ENCODE assay signal across 12 mouse cellular contexts in the genomic region with DNA sequence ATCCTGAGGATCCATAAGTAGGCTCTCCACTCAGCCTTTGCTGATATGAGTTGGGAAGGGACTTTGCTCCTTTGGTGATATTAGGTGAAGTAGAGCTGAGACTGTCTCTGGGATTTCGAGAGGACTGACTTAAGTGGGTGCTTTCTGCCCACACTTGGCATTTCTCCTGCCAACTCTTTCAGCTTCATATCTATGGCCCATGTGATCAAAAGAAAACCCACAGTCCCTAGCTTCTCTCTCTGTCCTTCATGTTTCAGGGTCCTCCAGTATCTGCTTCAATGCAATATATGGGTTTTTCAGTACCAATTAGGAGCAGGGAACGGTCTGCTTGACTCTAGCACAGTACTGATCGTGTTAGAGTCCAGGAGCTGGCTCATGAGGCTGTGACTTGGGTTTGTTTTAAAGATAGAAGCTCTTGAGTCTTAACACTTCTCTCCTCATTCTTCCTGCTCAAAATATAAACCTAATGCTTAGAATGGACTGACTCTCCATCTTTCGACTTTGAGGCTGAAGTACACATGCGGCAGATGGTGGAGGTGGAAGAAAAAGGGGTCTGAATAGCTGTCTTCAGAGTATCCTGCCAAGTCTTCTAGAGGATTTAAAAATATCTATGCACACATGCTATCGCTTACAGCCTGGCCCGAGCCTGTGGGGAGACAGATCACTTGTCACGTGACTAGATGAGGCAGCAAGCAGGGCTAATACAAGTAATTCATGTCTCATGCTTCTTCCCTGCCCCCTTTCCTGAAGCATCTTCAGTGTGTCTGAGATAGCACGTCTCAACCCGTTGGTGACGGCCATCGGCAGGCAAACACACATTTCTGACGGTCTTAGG.
DNase-seq lines count a peak whose midpoint lies in the region; ATAC-seq lines count a peak whose summit lies in the region.
"Had no signal": no experiment of that assay in that cellular context is flagged by ENCODE, and none has a peak within 500 bp of the region (broad histone marks: within the 10 kb centered on the region; RNA-seq: fewer than 3 reads in every experiment).

No protein-coding gene starts in this region.

- H3K9me3 ChIP-seq in heart, embryonic 10.5 days = no peaks in the 10 kb centered on the region
- H3K9me3 ChIP-seq: hindbrain, embryonic 15.5 days; stomach, embryonic 15.5 days had no signal

- peaks cover 16% of the 10 kb centered on the region; the same call in 1 of the 2 replicates for H3K4me1 ChIP-seq in heart, embryonic 10.5 days
- H3K4me1 ChIP-seq: hindbrain, embryonic 15.5 days; stomach, embryonic 15.5 days had no signal

- H3K27me3 ChIP-seq in heart, embryonic 10.5 days (ENCODE audit: insufficient read depth, poor library complexity, severe bottlenecking) = no peaks in the 10 kb centered on the region
- H3K27me3 ChIP-seq: hindbrain, embryonic 15.5 days; stomach, embryonic 15.5 days had no signal

- H3K27ac ChIP-seq in heart, embryonic 10.5 days = no peak overlapping the region
- H3K27ac ChIP-seq: hindbrain, embryonic 15.5 days; stomach, embryonic 15.5 days had no signal

- no peaks in the 10 kb centered on the region for H3K36me3 ChIP-seq in heart, embryonic 10.5 days
- H3K36me3 ChIP-seq: hindbrain, embryonic 15.5 days; stomach, embryonic 15.5 days had no signal

- WGBS in heart, embryonic 10.5 days = 73% methylated on average over 13 of the region's 13 CpGs

- 0 out of 2 replicates have a peak, but pooled peaks have one; percentile 22 for ATAC-seq in common myeloid progenitor, adult 5-6 weeks (replicated peaks; ENCODE audit: low read depth, poor library complexity, severe bottlenecking)

- H3K4me3 ChIP-seq in heart, embryonic 10.5 days = no peak overlapping the region
- H3K4me3 ChIP-seq: hindbrain, embryonic 15.5 days; stomach, embryonic 15.5 days had no signal

- intact Hi-C loops in heart, postnatal 14 days (cut with DNase I) = no loop called here
- intact Hi-C loops in left cerebral cortex, postnatal 25 days (cut with DNase I) = no loop called here

- peak; percentile 60 for DNase-seq in heart, embryonic 10.5 days (ENCODE audit: low spot score)
- no peak for DNase-seq in heart, postnatal 14 days
- peak; percentile 13 for DNase-seq in 3134 (ENCODE audit: extremely low read depth, insufficient read length, low spot score)
- peak; percentile 36 to 84 for DNase-seq in left cerebral cortex, postnatal 25 days (ENCODE audit: low spot score in 2 of 2)
- DNase-seq in adrenal gland, adult 18-20 months (ENCODE audit: low spot score in 2 of 2) = no peak
- no peak for DNase-seq in thymus, postnatal 36 days
- DNase-seq in kidney, adult 8-10 months = no peak
- DNase-seq: gastrocnemius, postnatal 14 days; lung, postnatal 14 days had no signal

Comparison
In these comparisons a context has a peak if more than half of its experiments do, and no peak if none do; other contexts are left out.
1. DNase-seq: peak in heart, embryonic 10.5 days (single experiment), 3134 (single experiment) and left cerebral cortex, postnatal 25 days (2 of 2); none in heart, postnatal 14 days (0 of 2), adrenal gland, adult 18-20 months (0 of 2), thymus, postnatal 36 days (0 of 2) and kidney, adult 8-10 months (0 of 2).